Mouse (Mus musculus) liver, embryonic 16.5 days (tissue): Measurements from ENCODE around the gene Ogfod1. TPM values are rescaled to one million over a fixed set of nuclear protein-coding genes. Genes with fewer than 3 reads are reported as not detected.

ENCODE experiments used
- ATAC-seq: fragments of 200-750 bp; cut with Nextera tagmentation; 2 replicates; pipeline ENCODE4 v1.8.0; 2017; ENCODE audit warnings: low read depth, mild to moderate bottlenecking, moderate number of reproducible peaks, moderate library complexity
- H3K27ac ChIP-seq: fragments of 300-500 bp; sonication (generic); 2 replicates; pipeline ENCODE4 v1.5.1; 2014; ENCODE audit warnings: mild to moderate bottlenecking, low read length
- H3K27me3 ChIP-seq: fragments of 300-500 bp; sonication (generic); 2 replicates; pipeline ENCODE4 v1.6.1; 2014; ENCODE audit warnings: low read depth, low read length, mixed read lengths; ENCODE audit not compliant: control insufficient read depth, insufficient read depth
- H3K36me3 ChIP-seq: fragments of 300-500 bp; sonication (generic); 2 replicates; pipeline ENCODE4 v1.6.1; 2014; ENCODE audit warnings: mild to moderate bottlenecking; ENCODE audit not compliant: control insufficient read depth, insufficient read depth
- H3K4me1 ChIP-seq: fragments of 300-500 bp; sonication (generic); 2 replicates; pipeline ENCODE4 v1.6.1; 2014; ENCODE audit warnings: low read depth, low read length, mixed read lengths; ENCODE audit not compliant: control insufficient read depth
- H3K4me2 ChIP-seq: fragments of 300-500 bp; sonication (generic); 2 replicates; pipeline ENCODE4 v1.6.1; 2014; ENCODE audit warnings: low read depth, low read length, mixed read lengths
- H3K4me3 ChIP-seq: fragments of 300-500 bp; sonication (generic); 2 replicates; pipeline ENCODE4 v1.5.1; 2014; ENCODE audit warnings: low read depth, mild to moderate bottlenecking, low read length
- H3K9ac ChIP-seq: fragments of 300-500 bp; sonication (generic); 2 replicates; pipeline ENCODE4 v1.6.1; 2014; ENCODE audit warnings: low read depth, low read length
- H3K9me3 ChIP-seq: fragments of 300-500 bp; sonication (generic); replicated peaks from 2 replicates; pipeline ENCODE4 v1.6.1; 2016; ENCODE audit warnings: low read length; ENCODE audit not compliant: control insufficient read depth
- WGBS: fragments of 180-500 bp; shearing (Covaris S2); extraction: QIAGEN DNeasy Blood & Tissue Kit; methylation state at CpG from one replicate; pipeline ENCODE4 v1.1.7; 2014; ENCODE audit not compliant: insufficient replicate concordance; 5-methylcytosine and 5-hydroxymethylcytosine counted together
- polyA plus RNA-seq: library from polyadenylated mRNA; unstranded; fragments of >200 nt; fragmentation: Nextera tagmentation; extraction: Ambion mirVana; gene quantifications from 2 replicates; pipeline ENCODE4 v1.2.1, GENCODE M21; 2015

Ogfod1 gene
- 4.4 and 5.5 TPM in 2 replicates for polyA plus RNA-seq

DNA sequence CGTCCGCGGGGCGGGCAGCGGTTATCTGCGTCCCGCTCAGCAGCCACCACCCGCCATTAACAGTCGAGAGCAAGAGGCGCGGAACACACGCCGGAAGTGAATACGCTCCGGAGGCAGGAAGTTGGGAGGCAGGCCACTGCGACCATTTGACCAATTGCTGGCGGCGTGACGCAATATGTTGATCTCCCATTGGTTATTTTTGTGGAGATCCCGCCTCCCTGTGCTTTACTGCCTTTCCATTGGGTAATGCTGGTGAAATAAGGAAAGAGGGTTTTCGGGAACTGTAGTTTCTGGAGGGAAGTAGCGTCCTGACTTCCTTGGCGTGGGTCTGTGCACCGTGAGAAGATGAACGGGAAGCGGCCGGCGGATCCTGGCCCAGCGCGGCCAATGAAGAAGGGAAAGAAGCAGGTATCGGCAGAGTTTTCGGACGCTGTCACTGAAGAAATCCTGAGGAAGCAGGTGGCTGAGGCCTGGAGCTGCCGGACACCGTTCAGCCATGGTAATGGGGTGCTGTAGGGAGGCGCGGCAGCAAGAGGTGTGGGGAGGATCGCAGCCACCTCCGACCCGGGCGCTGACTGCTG is at the start of gene Ogfod1, which contains the start of gene Nudt21:
TSS of gene Ogfod1 (plus strand) at position 255 of the 581 bp plus-strand sequence.
TSS of gene Nudt21 (minus strand) at position 88 of the 581 bp plus-strand sequence.
- peak within 1 kb of the TSS; percentile 74 for H3K9ac ChIP-seq
- WGBS: under 1% methylated on average over 41 of the region's 41 CpGs
- peak within 1 kb of the TSS; percentile 82 for H3K4me2 ChIP-seq
- peak; percentile 95 for ATAC-seq
- H3K4me1 ChIP-seq: peaks cover 32% of the 10 kb centered on the region
- no peaks in the 10 kb centered on the region for H3K27me3 ChIP-seq
- no peaks in the 10 kb centered on the region for H3K36me3 ChIP-seq
- H3K9me3 ChIP-seq: no peaks in the 10 kb centered on the region
- peak within 1 kb of the TSS; percentile 79 for H3K4me3 ChIP-seq
- peak within 1 kb of the TSS; percentile 81 for H3K27ac ChIP-seq

DNA sequence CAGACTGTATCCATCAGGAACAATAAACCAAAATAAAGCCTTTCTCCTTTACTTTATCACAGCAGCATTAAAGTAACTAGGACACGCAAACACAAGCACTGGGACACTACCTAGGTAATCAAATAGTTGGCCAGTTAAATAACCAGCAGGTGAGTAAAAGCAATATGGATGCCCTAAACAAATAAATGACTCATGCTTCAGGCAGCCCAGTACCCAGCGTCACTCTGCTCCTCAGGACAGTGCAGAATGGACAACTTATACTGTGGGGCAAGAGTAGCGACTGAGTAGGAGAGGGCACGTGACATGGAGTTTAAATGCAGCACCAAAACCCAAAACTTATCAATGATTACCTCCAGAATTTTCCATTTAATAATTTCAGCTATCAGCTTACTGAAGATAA is 47.3 kb upstream of the Ogfod1 start:
- no peak overlapping the region for H3K4me2 ChIP-seq
- no peaks in the 10 kb centered on the region for H3K4me1 ChIP-seq
- no peak overlapping the region for H3K9ac ChIP-seq
- 0 out of 2 replicates have a peak, but pooled peaks have one; percentile 43 for ATAC-seq
- no peaks in the 10 kb centered on the region for H3K27me3 ChIP-seq
- 87% methylated on average over 4 of the region's 4 CpGs for WGBS
- no peaks in the 10 kb centered on the region for H3K9me3 ChIP-seq
- peaks cover 31% of the 10 kb centered on the region for H3K36me3 ChIP-seq
- H3K27ac ChIP-seq: no peak overlapping the region
- H3K4me3 ChIP-seq: no peak overlapping the region

DNA sequence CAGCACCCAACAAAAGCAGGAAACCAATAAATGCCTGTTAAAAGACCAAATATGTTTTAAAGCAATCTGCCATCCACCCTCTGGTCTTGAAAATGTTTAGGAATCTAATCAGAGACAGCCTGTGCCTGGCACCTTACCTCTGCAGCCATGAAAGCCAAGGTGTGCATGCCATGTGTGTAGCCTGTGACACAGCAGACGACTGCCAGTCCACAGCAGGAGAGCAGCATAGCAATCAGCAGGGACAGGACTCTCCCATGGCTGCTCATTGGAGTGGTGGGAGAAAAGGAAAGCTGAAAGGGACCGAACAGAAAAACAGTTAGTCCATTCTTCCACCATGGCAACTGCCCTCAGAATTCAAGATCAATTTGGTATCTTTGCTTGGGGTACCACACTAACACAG is 38.0 kb upstream of the Ogfod1 start:
- no peak overlapping the region for H3K4me3 ChIP-seq
- H3K27me3 ChIP-seq: no peaks in the 10 kb centered on the region
- 81% methylated on average over 2 of the region's 2 CpGs for WGBS
- H3K27ac ChIP-seq: no peak overlapping the region
- no peak for ATAC-seq
- H3K4me2 ChIP-seq: no peak overlapping the region
- peaks cover 41% of the 10 kb centered on the region for H3K36me3 ChIP-seq
- H3K9me3 ChIP-seq: no peaks in the 10 kb centered on the region
- H3K4me1 ChIP-seq: no peaks in the 10 kb centered on the region
- H3K9ac ChIP-seq: no peak overlapping the region

DNA sequence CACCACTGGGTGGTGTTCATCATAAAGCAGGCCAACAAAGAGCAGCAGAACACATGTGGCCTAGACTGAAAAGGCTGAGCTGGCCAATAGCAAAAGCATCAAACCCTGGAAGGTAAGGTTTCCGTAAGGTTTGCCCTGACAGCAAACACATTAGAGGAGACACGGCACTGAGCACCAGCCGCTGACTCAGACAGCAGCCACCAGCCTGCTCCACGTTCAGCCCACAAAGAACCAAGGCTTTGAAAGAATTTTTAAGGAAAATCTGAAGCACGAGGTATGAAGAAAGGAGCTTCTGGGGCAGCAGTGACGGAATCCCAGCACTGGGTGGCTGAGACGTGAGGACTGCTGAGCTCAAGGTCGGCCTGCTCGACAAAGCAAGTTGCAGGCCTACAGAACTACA is 32.9 kb upstream of the Ogfod1 start:
- ATAC-seq: no peak
- Histone ChIP-seq H3K9me3 (no peaks in the 10 kb centered on the region), H3K27ac (no peak overlapping the region), H3K36me3 (peaks cover 35% of the 10 kb centered on the region), H3K4me2 (no peak overlapping the region), H3K4me3 (no peak overlapping the region), H3K4me1 (peaks cover 9% of the 10 kb centered on the region), H3K9ac (no peak overlapping the region), H3K27me3 (no peaks in the 10 kb centered on the region)
- WGBS: 88% methylated on average over 9 of the region's 9 CpGs

DNA sequence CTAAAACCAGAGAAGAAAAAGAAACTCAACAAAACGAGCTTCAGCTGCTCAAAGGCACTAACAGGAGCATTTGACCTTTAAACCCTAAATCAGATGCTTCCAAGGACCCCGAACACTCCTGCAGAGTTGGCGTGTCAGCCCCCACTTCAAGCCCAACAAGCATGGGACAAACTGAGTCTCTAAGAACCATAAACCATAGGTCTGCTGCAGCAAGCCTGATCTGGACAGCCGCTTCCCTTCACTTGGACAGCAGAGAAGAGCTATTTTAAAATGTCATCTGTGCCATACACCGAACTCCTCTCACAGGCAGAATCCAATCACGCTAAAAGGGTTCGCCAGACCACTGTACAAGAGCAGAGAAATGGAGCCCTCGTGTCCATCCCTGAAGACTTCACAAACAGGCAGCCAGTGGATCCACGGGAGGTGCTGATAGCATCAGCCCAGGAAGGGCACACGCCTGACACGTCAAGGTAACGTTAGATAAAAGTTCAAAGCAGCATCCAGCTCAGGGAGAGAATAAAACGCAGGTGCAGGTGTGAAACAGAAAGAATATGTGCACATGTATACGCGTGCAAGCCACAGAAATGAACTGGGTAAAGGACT is 27.7 kb upstream of the Ogfod1 start:
- H3K27ac ChIP-seq: peak overlapping the region; percentile 19
- peak overlapping the region; percentile 57 for H3K4me2 ChIP-seq
- peaks cover 35% of the 10 kb centered on the region for H3K4me1 ChIP-seq
- peaks cover 2% of the 10 kb centered on the region for H3K36me3 ChIP-seq
- ATAC-seq: no peak
- H3K4me3 ChIP-seq: peak overlapping the region; percentile 40; the same call in 1 of the 2 replicates
- WGBS: 43% methylated on average over 15 of the region's 15 CpGs
- H3K9me3 ChIP-seq: no peaks in the 10 kb centered on the region
- no peaks in the 10 kb centered on the region for H3K27me3 ChIP-seq
- 0 out of 2 replicates have a peak overlapping the region, but pooled peaks have one; percentile 2 for H3K9ac ChIP-seq

DNA sequence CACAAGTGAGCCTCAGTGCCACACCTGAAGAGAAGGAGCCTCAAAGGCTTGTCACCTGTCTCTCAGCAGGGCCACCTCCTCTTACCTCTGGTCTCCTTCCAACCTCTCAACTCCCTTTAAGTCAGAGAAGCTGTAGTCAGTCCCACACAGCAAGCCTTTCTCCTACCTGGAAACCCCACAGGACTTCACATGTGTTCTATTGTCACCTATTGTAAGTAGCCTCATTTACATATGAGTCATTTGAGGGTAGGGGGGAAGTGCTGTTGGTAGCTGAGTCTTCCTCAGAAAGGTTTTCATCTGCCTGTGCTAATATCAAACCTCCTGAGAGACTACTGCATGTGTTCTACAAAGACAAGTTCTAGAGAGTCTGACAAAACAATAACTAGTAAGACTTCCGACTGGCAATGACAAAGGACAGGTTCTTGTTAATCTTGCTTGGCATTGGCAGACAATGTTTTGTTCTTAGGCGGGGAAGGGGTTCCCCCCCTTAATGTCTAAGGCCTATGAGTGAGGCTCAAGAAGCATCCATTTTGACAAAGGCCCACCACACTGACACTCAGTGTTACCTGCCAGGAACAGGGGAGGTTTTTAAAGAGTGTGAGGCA is 26.8 kb upstream of the Ogfod1 start:
- Histone ChIP-seq H3K4me3 (peak overlapping the region; percentile 40), H3K4me2 (peak overlapping the region; percentile 57), H3K36me3 (peaks cover 2% of the 10 kb centered on the region; the same call in 1 of the 2 replicates), H3K27ac (peak overlapping the region; percentile 58), H3K9me3 (no peaks in the 10 kb centered on the region), H3K9ac (peak overlapping the region; percentile 40), H3K4me1 (peaks cover 37% of the 10 kb centered on the region), H3K27me3 (no peaks in the 10 kb centered on the region)
- ATAC-seq: no peak
- WGBS: 45% methylated on average over 2 of the region's 2 CpGs

DNA sequence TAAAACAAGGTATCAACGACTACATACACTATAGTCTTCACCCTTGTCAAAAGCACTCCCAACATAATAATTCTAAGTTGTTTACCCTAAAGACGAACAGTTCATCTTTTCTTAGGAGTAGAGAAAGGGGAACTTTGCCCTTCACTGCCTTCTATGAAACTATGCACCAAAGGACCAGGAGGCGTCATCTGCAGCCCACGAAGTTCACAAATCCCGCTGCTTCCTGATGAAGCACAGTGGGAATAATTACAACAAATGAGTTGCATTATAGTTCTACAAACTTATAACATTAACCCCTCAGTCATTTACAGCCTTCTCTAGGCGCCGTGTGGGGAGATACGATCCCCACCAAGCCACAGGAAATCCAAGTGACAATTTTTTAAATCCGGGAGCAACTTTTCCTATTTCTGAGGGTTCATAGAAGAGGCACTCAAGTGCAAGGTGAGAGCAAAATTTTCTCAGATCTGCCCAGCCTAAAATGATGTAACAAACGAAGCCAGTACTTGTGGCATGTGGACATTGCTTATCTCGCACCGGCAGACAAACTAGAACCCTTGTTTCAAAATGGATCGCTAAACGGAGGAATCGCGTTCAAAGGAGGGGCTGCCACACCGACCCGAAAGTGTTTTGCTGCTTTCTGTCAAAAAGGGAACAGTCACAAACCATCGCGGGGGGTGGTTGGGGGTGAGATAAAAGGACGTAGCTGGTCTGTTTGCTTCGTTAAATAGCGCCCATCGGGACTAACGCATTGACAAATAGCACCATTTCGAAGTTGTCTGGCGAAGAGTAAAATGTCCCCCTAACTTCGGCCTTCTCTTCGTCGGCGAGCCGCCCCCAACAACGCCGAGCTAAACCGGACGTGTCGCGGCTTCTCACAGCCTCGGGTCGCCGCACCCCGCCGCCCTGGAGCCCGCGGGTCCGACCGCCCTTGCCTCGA is 25.7 kb upstream of the Ogfod1 start:
- ATAC-seq: peak; percentile 19; the same call in 1 of the 2 replicates
- Histone ChIP-seq H3K9me3 (no peaks in the 10 kb centered on the region), H3K4me3 (peak overlapping the region; percentile 99), H3K4me1 (peaks cover 37% of the 10 kb centered on the region), H3K36me3 (peaks cover 2% of the 10 kb centered on the region; the same call in 1 of the 2 replicates), H3K27me3 (no peaks in the 10 kb centered on the region), H3K27ac (peak overlapping the region; percentile 98), H3K4me2 (peak overlapping the region; percentile 100), H3K9ac (peak overlapping the region; percentile 99)
- under 1% methylated on average over 48 of the region's 48 CpGs for WGBS

DNA sequence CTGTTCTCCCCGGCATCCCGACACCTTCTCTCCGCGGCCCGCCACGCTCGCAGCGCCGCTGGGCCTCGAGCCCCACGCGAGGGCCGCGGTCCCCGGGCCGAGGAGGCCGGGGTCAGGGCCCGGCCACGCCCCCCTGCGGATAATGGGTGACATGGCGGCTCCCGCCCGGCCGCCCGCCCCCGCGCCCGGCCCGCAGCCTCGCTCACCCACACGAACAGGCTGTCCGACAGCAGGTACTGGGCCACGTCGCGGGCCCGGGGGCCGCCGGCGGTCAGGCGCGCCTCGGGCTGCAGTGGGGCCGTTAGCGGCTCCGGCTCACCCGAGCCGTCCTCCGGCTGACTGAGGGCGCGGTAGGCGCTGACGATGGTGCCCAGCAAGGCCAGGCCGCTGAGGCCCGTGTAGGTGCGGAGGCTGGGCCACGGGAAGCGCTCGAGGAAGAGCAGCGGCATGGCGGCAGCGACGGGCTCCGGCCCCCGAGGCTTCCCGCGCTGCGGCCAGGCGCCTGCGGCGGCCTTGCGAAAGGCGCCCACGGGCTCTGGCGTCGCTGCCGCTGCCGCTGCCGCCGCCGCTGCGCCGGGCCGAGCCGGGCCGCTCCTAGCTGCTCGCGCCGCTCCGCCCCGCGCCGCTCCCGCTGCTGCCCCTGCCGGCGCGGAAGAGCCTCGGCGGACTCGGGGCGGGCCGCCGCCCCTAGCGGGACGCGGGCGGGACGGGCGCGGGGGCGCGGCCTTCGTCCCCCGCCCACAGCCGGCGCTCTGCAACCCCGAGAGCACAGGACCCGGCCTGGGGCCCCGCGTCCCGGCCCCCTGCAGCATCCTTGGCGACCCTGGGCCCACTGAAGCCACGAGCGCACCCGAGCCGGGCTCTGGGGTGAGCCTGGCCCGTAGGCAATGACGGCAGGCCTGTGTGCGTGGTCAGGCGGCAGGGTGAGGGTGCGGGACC is 24.7 kb upstream of the Ogfod1 start, which contains the start of gene Amfr:
TSS of gene Amfr (minus strand) at position 830 of the 939 bp plus-strand sequence.
- H3K27ac ChIP-seq: peak within 1 kb of the TSS; percentile 98
- no peaks in the 10 kb centered on the region for H3K9me3 ChIP-seq
- peaks cover 37% of the 10 kb centered on the region for H3K4me1 ChIP-seq
- H3K4me2 ChIP-seq: peak within 1 kb of the TSS; percentile 100
- H3K9ac ChIP-seq: peak within 1 kb of the TSS; percentile 99
- H3K4me3 ChIP-seq: peak within 1 kb of the TSS; percentile 99
- peak; percentile 93 for ATAC-seq
- no peaks in the 10 kb centered on the region for H3K27me3 ChIP-seq
- WGBS: under 1% methylated on average over 94 of the region's 130 CpGs
- H3K36me3 ChIP-seq: no peaks in the 10 kb centered on the region
